Mouse (Mus musculus): ENCODE results near the gene Gm8265.
"Not testable (repeated sequence)": the region's sequence is repeated elsewhere in the genome, so short reads cannot be mapped to it uniquely, and the experiment has no call there.

Gm8265 gene

DNA sequence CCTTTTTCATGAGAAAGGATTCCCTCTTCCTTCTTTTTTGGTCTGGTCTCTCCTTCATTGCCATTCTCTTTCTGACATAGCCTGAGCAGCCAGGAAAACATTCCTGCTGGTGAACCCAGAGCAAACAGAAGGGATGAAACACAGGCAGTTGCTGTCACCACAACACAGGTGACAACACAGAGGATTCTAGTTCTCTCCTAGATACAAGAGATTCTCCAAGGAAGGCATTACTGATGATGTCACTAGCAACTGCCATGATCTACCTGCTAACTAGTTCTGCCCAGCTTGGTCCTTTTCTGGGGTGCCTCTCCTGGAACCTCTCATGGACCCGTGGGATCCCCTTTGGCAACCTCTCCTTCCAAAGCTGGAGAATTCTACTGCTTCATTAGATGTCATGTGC is at the start of gene Gm8265:
Gene Gm8265, minus strand, starts transcription at position 101 of the 400 bp plus-strand sequence.
- not testable (repeated sequence) for DNase-seq

All from cerebellum, adult 11-12 months (tissue).